ENCODE assay signal across 15 mouse cellular contexts in the genomic region with DNA sequence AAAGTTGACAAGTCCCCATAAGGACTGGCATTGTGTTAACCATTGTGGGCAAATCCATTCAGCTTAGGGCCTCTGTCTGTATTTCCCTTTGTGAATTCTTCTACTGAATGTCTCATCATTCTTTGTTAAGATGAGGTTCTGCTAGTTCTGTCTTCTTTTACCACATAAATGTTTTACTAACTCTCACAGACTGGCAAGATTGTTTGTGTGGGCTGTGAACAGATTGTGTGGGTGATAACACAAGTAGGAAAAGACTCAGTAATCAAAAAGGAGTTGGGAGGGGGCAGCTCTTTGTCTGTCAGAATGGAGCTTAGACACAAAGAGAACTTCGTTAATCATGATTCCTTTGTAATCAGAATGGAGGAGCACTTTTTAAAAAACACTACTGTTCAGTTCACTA. TPM values are rescaled to one million over a fixed set of nuclear protein-coding genes. Genes with fewer than 3 reads are reported as not detected.
DNase-seq lines count a peak whose midpoint lies in the region.
"Had no signal": no experiment of that assay in that cellular context is flagged by ENCODE, and none has a peak within 500 bp of the region (broad histone marks: within the 10 kb centered on the region; RNA-seq: fewer than 3 reads in every experiment).

No protein-coding gene starts in this region.

- peak; percentile 8 for DNase-seq in layer of hippocampus, adult 11-12 months (ENCODE audit: low spot score)
- no peak for DNase-seq in layer of hippocampus, postnatal 25 days (ENCODE audit: extremely low spot score in 1 of 2, low spot score in 1 of 2)
- DNase-seq in lung, postnatal 10 days = peak; percentile 4
- no peak for DNase-seq in lung, postnatal 25 days (ENCODE audit: low spot score)
- peak; percentile 54 for DNase-seq in brain, adult 2 months (ENCODE audit: low read depth, low spot score)
- no peak for DNase-seq in testis, postnatal 14 days (ENCODE audit: low spot score)
- DNase-seq: adrenal gland, postnatal 14 days; B cell, adult 2 months; cerebellum, adult 18-20 months; cerebellum, adult 9-11 months; cerebellum, postnatal 36 days; embryo, embryonic 11 days; gastrocnemius, postnatal 10 days; heart, postnatal 36 days had no signal

RNA-seq across cellular contexts. Expression of a gene that starts 17.6 kb away (rescaled TPM):
- 10 to 100 TPM; 19.8 to 24.5 TPM for total RNA-seq in layer of hippocampus, postnatal 25 days (2021)
- total RNA-seq: MEL had no signal

Comparison
In these comparisons a context has a peak if more than half of its experiments do, and no peak if none do; other contexts are left out.
1. DNase-seq: peak in layer of hippocampus, adult 11-12 months (single experiment), lung, postnatal 10 days (single experiment) and brain, adult 2 months (single experiment); none in layer of hippocampus, postnatal 25 days (0 of 2), lung, postnatal 25 days (single experiment) and testis, postnatal 14 days (single experiment).